Mouse (Mus musculus): ENCODE results near the gene Mrpl21. TPM values are rescaled to one million over a fixed set of nuclear protein-coding genes. Genes with fewer than 3 reads are reported as not detected.

The Mrpl21 gene
- polyA plus RNA-seq (2014; fragmentation: Nextera tagmentation; extraction: Ambion mirVana): 110 and 116 TPM in 2 replicates

- Histone ChIP-seq H3K4me2 (ENCODE audit: low read depth, low read length) (peak within 1 kb of the TSS; percentile 77), H3K4me1 (ENCODE audit: control insufficient read depth, insufficient read depth, low read length) (peaks cover 11% of the 10 kb centered on the region), H3K9ac (ENCODE audit: low read depth, low read length) (peak within 1 kb of the TSS; percentile 90), H3K4me3 (ENCODE audit: low read depth, low read length) (peak within 1 kb of the TSS; percentile 71), H3K9me3 (ENCODE audit: control insufficient read depth, low read length) (no peaks in the 10 kb centered on the region), H3K27me3 (replicated peaks; ENCODE audit: control insufficient read depth, insufficient read depth, low read length) (no peaks in the 10 kb centered on the region), H3K36me3 (ENCODE audit: control insufficient read depth, insufficient read depth, low read length) (peaks cover 36% of the 10 kb centered on the region), H3K27ac (replicated peaks; ENCODE audit: low read depth, low read length) (peak within 1 kb of the TSS; percentile 48)
- DNase-seq (ENCODE audit: low spot score): peak; percentile 96
- ATAC-seq (ENCODE audit: low read depth): peak; percentile 97
- WGBS: under 1% methylated on average over 49 of the region's 49 CpGs
Measured at GRCm38 (mm10) chr19:3282572-3283467, at the start of gene Mrpl21, which contains the start of gene Ighmbp2. Gene Mrpl21 (plus strand): TSS chr19:3282901. Gene Ighmbp2 (minus strand): TSS chr19:3283017.

- Histone ChIP-seq H3K9ac (ENCODE audit: low read depth, low read length) (no peak overlapping the region), H3K9me3 (ENCODE audit: control insufficient read depth, low read length) (no peaks in the 10 kb centered on the region), H3K27me3 (replicated peaks; ENCODE audit: control insufficient read depth, insufficient read depth, low read length) (no peaks in the 10 kb centered on the region), H3K4me2 (ENCODE audit: low read depth, low read length) (no peak overlapping the region), H3K4me1 (ENCODE audit: control insufficient read depth, insufficient read depth, low read length) (no peaks in the 10 kb centered on the region), H3K4me3 (ENCODE audit: low read depth, low read length) (no peak overlapping the region), H3K27ac (replicated peaks; ENCODE audit: low read depth, low read length) (no peak overlapping the region), H3K36me3 (ENCODE audit: control insufficient read depth, insufficient read depth, low read length) (peaks cover 50% of the 10 kb centered on the region)
- 100% methylated on average over 8 of the region's 8 CpGs for WGBS
- ATAC-seq (ENCODE audit: low read depth) (no peak), DNase-seq (ENCODE audit: low spot score) (no peak)
Measured at GRCm38 (mm10) chr19:3260016-3260415, 22.7 kb upstream of the Mrpl21 start.

DNA sequence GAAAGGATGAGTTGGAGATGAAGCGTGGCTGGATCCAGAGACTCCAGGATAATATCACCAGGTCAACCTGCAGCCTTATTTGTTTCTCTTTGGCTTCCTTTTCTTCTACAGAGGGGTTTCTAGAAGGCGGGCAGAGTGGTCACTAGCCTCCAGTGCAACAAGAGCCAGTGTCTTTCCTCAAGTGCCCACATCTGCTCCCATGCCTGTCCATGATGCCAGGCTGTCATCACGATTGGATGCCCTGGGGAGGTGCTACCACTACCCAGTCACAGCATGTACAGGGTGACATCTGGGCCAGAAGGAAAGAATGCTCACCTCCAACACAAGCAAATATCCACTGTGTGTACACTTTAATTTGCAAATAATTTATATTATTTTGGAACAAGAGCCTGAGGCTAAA lies 22.1 kb upstream of the Mrpl21 start:
- Histone ChIP-seq H3K36me3 (ENCODE audit: control insufficient read depth, insufficient read depth, low read length) (peaks cover 56% of the 10 kb centered on the region), H3K9me3 (ENCODE audit: control insufficient read depth, low read length) (no peaks in the 10 kb centered on the region), H3K27ac (replicated peaks; ENCODE audit: low read depth, low read length) (no peak overlapping the region), H3K4me2 (ENCODE audit: low read depth, low read length) (no peak overlapping the region), H3K27me3 (replicated peaks; ENCODE audit: control insufficient read depth, insufficient read depth, low read length) (no peaks in the 10 kb centered on the region), H3K4me3 (ENCODE audit: low read depth, low read length) (no peak overlapping the region), H3K4me1 (ENCODE audit: control insufficient read depth, insufficient read depth, low read length) (no peaks in the 10 kb centered on the region), H3K9ac (ENCODE audit: low read depth, low read length) (no peak overlapping the region)
- 84% methylated on average over 3 of the region's 3 CpGs for WGBS
- DNase-seq (ENCODE audit: low spot score): no peak
- no peak for ATAC-seq (ENCODE audit: low read depth)

DNA sequence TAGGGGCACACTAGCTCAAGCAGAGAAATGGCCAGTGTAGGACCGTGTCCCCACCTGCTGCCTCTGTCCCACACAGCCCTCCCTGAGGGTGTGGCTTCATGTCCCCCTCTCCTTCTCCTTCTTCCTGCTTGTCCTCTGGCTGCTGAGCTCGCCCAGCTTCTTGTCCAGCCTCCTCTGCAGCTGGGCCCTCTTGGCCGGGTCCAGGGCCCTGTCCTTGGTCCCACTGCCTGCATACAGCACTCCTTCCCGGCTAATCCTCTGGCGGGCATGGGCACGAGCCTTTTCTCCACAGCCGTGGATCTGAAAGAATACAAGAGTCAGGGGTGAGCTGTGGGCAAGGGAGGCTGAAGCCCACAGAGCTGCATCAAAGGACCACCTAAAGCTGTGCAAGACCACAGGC lies 21.4 kb upstream of the Mrpl21 start:
- H3K36me3 ChIP-seq (ENCODE audit: control insufficient read depth, insufficient read depth, low read length): peaks cover 64% of the 10 kb centered on the region
- no peak for DNase-seq (ENCODE audit: low spot score)
- H3K4me3 ChIP-seq (ENCODE audit: low read depth, low read length): no peak overlapping the region
- no peak overlapping the region for H3K4me2 ChIP-seq (ENCODE audit: low read depth, low read length)
- no peak overlapping the region for H3K9ac ChIP-seq (ENCODE audit: low read depth, low read length)
- WGBS: 94% methylated on average over 7 of the region's 7 CpGs
- no peaks in the 10 kb centered on the region for H3K9me3 ChIP-seq (ENCODE audit: control insufficient read depth, low read length)
- H3K27me3 ChIP-seq (replicated peaks; ENCODE audit: control insufficient read depth, insufficient read depth, low read length): no peaks in the 10 kb centered on the region
- no peaks in the 10 kb centered on the region for H3K4me1 ChIP-seq (ENCODE audit: control insufficient read depth, insufficient read depth, low read length)
- H3K27ac ChIP-seq (replicated peaks; ENCODE audit: low read depth, low read length): no peak overlapping the region
- ATAC-seq (ENCODE audit: low read depth): no peak

DNA sequence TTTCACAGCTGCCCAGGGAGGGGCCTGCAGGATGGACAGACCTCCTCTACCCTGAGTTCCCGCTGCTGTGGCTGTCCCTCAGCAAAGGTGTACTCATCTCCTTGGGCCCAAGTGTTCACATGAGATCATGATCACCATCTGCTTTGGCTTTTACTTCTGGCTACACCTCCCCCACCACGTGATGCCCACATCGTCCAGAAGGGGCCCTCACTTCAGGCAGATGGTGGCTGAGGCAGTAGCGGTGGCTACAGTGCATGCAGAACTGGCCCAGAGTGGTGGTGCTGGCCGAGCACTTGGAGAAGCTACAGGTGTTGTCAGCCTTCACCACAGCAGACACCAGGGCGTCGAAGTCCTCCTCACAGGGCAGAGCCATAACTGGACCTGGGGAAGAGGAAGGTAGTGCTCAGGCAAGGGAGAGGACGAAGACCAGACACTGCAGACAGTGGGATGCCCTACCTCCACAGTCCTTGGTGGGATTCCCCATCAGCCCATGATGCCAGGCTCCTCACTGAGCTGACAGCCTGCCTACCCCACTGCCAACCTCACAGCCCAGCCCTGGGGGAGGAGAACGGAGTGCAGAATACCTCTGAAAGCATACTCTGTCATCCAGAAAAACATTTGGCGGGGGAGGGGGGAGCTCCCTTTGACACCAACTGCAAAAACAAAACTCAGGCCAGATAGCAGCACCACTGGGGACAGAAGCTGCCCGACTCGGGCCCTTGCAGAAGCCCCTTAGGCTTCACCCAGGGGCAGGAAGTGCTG lies 20.8 kb upstream of the Mrpl21 start:
- Histone ChIP-seq H3K9me3 (ENCODE audit: control insufficient read depth, low read length) (no peaks in the 10 kb centered on the region), H3K4me1 (ENCODE audit: control insufficient read depth, insufficient read depth, low read length) (no peaks in the 10 kb centered on the region), H3K27me3 (replicated peaks; ENCODE audit: control insufficient read depth, insufficient read depth, low read length) (no peaks in the 10 kb centered on the region), H3K9ac (ENCODE audit: low read depth, low read length) (no peak overlapping the region), H3K36me3 (ENCODE audit: control insufficient read depth, insufficient read depth, low read length) (peaks cover 70% of the 10 kb centered on the region), H3K4me2 (ENCODE audit: low read depth, low read length) (no peak overlapping the region), H3K27ac (replicated peaks; ENCODE audit: low read depth, low read length) (no peak overlapping the region), H3K4me3 (ENCODE audit: low read depth, low read length) (no peak overlapping the region)
- 80% methylated on average over 12 of the region's 12 CpGs for WGBS
- ATAC-seq (ENCODE audit: low read depth) (no peak), DNase-seq (ENCODE audit: low spot score) (no peak)

DNA sequence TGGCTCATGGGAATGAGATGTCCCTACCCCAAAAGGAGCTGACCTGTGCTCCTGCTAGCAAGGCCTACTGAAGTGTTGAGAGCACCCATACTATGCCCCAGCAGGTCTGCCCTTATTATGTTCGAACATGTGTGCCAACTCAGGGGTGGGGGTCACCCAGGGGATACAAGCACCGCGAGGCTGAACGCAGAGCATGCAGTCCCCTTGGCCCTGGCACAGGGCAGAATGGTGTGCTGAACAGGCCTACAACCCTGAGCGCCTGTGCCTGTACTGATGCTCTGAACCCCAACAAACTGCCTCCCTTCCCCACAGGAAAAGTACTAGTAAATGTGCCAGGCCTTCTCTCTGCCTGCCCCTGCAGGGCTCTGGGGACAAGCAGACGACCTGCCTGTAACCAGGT lies 18.4 kb upstream of the Mrpl21 start:
- H3K4me2 ChIP-seq (ENCODE audit: low read depth, low read length): no peak overlapping the region

DNA sequence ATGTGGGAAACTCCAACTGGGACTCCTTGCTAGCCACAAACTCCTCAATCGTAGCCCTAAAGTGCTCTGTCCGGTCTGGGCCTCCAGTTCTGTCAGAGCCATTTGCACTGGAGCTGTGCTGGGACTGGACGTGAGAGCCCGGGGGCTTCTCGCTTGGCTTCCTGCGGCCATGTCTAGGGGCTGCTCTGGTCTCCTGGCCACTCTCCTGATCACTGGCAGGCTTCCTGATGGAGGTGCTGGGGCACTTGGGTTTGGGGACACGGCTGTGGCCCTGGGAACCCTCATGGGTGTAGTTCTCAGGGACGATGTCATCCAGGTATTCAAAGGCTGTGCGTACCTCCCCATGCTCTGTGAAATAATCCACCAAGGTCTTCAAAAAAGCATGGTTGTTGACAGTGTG lies 17.5 kb upstream of the Mrpl21 start:
- no peaks in the 10 kb centered on the region for H3K4me1 ChIP-seq (ENCODE audit: control insufficient read depth, insufficient read depth, low read length)
- H3K4me3 ChIP-seq (ENCODE audit: low read depth, low read length): no peak overlapping the region
- H3K36me3 ChIP-seq (ENCODE audit: control insufficient read depth, insufficient read depth, low read length): peaks cover 95% of the 10 kb centered on the region
- H3K9me3 ChIP-seq (ENCODE audit: control insufficient read depth, low read length): no peaks in the 10 kb centered on the region
- DNase-seq (ENCODE audit: low spot score) (no peak), ATAC-seq (ENCODE audit: low read depth) (no peak)
- no peaks in the 10 kb centered on the region for H3K27me3 ChIP-seq (replicated peaks; ENCODE audit: control insufficient read depth, insufficient read depth, low read length)
- no peak overlapping the region for H3K4me2 ChIP-seq (ENCODE audit: low read depth, low read length)
- WGBS: 93% methylated on average over 9 of the region's 9 CpGs
- no peak overlapping the region for H3K9ac ChIP-seq (ENCODE audit: low read depth, low read length)
- no peak overlapping the region for H3K27ac ChIP-seq (replicated peaks; ENCODE audit: low read depth, low read length)

More for the DNA sequence above, 18.4 kb upstream of the Mrpl21 start:
- DNase-seq (ENCODE audit: low spot score): no peak
- Histone ChIP-seq H3K9me3 (ENCODE audit: control insufficient read depth, low read length) (no peaks in the 10 kb centered on the region), H3K9ac (ENCODE audit: low read depth, low read length) (no peak overlapping the region), H3K27ac (replicated peaks; ENCODE audit: low read depth, low read length) (no peak overlapping the region), H3K4me1 (ENCODE audit: control insufficient read depth, insufficient read depth, low read length) (no peaks in the 10 kb centered on the region), H3K27me3 (replicated peaks; ENCODE audit: control insufficient read depth, insufficient read depth, low read length) (no peaks in the 10 kb centered on the region), H3K36me3 (ENCODE audit: control insufficient read depth, insufficient read depth, low read length) (peaks cover 94% of the 10 kb centered on the region), H3K4me3 (ENCODE audit: low read depth, low read length) (no peak overlapping the region)
- no peak for ATAC-seq (ENCODE audit: low read depth)
- 100% methylated on average over 6 of the region's 6 CpGs for WGBS

DNA sequence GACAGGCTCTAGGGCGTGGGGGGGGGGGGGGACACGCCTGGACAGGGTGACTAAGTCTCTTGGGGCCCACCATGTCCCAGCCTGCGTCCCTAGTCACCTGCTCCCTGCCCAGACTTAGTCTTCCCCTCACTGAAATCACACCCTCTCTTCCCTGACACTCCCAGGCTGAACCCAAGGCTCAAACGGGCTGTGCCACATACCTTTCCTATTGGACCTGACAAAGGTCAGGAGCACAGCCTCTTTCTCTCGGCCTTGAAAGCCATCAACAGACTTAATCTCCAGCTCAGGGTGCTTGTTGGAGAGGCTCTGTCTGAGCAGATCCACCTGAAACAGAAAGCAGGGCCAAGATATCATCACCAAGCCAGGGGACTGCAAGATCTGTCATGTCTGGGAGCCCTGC lies 16.6 kb upstream of the Mrpl21 start:
- WGBS: 81% methylated on average over 4 of the region's 5 CpGs
- Histone ChIP-seq H3K4me2 (ENCODE audit: low read depth, low read length) (no peak overlapping the region), H3K4me1 (ENCODE audit: control insufficient read depth, insufficient read depth, low read length) (no peaks in the 10 kb centered on the region), H3K27ac (replicated peaks; ENCODE audit: low read depth, low read length) (no peak overlapping the region), H3K9ac (ENCODE audit: low read depth, low read length) (no peak overlapping the region), H3K27me3 (replicated peaks; ENCODE audit: control insufficient read depth, insufficient read depth, low read length) (no peaks in the 10 kb centered on the region), H3K4me3 (ENCODE audit: low read depth, low read length) (no peak overlapping the region), H3K9me3 (ENCODE audit: control insufficient read depth, low read length) (no peaks in the 10 kb centered on the region), H3K36me3 (ENCODE audit: control insufficient read depth, insufficient read depth, low read length) (peaks cover 95% of the 10 kb centered on the region)
- DNase-seq (ENCODE audit: low spot score) (no peak), ATAC-seq (ENCODE audit: low read depth) (no peak)

All from embryonic facial prominence, embryonic 14.5 days (tissue).